Mouse (Mus musculus) CH12.LX (cell line): ENCODE measurements around the gene Marc1. TPM values are rescaled to one million over a fixed set of nuclear protein-coding genes. Genes with fewer than 3 reads are reported as not detected.

Source experiments
- DNase-seq: peaks from one replicate; pipeline ENCODE4 v3.0.0-alpha.2; 2013; ENCODE audit errors: extremely low read depth
- H3K27ac ChIP-seq: 2 replicates; pipeline ENCODE4 v1.5.1; 2012; ENCODE audit warnings: low read depth, mild to moderate bottlenecking, control low read depth, moderate library complexity; ENCODE audit not compliant: insufficient read depth
- H3K27me3 ChIP-seq: replicated peaks from 2 replicates; pipeline ENCODE3; 2012; ENCODE audit warnings: inconsistent platforms
- H3K36me3 ChIP-seq, 2 experiments: replicated peaks in 1 of 2; 2 replicates each; pipeline versions ENCODE3 to v1.6.1; 2012; ENCODE audit warnings: inconsistent platforms in 1 of 2, low read length in 1 of 2, mild to moderate bottlenecking in 1 of 2, mixed read lengths in 1 of 2, moderate library complexity in 1 of 2; ENCODE audit not compliant: control insufficient read depth in 1 of 2, insufficient read depth in 1 of 2
- H3K4me1 ChIP-seq, 2 experiments: 2 replicates each; pipeline ENCODE4 v1.6.1; 2012; ENCODE audit warnings: inconsistent platforms in 1 of 2, moderate library complexity in 1 of 2; ENCODE audit not compliant: insufficient read depth in 2 of 2, control insufficient read depth in 1 of 2
- H3K4me2 ChIP-seq: 2 replicates; pipeline ENCODE4 v1.6.1; 2012; ENCODE audit warnings: low read depth, mild to moderate bottlenecking, control low read depth; ENCODE audit not compliant: poor library complexity, insufficient read depth, severe bottlenecking
- H3K4me3 ChIP-seq, 3 experiments: fragments of 150-350 bp in 1 of 3; sonication (generic) in 1 of 3; replicated peaks in 1 of 3; 2 replicates each; pipeline versions ENCODE3 to v1.5.1; 2011 to 2012; ENCODE audit warnings: low read depth in 2 of 3, low read length in 2 of 3, mild to moderate bottlenecking in 2 of 3, moderate library complexity in 2 of 3, control low read depth in 1 of 3, improper control_type of control experiment in 1 of 3, inconsistent platforms in 1 of 3, mixed read lengths in 1 of 3; ENCODE audit not compliant: poor library complexity in 1 of 3
- H3K79me2 ChIP-seq: replicated peaks from 2 replicates; pipeline ENCODE4 v1.6.1; 2012; ENCODE audit warnings: mild to moderate bottlenecking, moderate library complexity; ENCODE audit not compliant: control insufficient read depth, poor library complexity, insufficient read depth, severe bottlenecking; ENCODE audit errors: extremely low read depth
- H3K9ac ChIP-seq: 2 replicates; pipeline ENCODE4 v1.6.1; 2012; ENCODE audit warnings: low read depth, mild to moderate bottlenecking, control low read depth, moderate library complexity; ENCODE audit not compliant: insufficient read depth
- H3K9me3 ChIP-seq: replicated peaks from 2 replicates; pipeline ENCODE3; 2012; ENCODE audit warnings: low read length, inconsistent platforms, mixed read lengths
- CHD1 ChIP-seq: IDR thresholded peaks from 2 replicates; pipeline ENCODE4 v1.6.1; 2012; ENCODE audit warnings: low read depth, low read length, improper control_type of control experiment, inconsistent platforms
- CHD2 ChIP-seq: IDR thresholded peaks from 2 replicates; pipeline ENCODE4 v1.6.1; 2011; ENCODE audit warnings: low read length, improper control_type of control experiment
- CTCF ChIP-seq, 2 experiments: IDR thresholded peaks in 1 of 2; conservative IDR thresholded peaks in 1 of 2; 2 replicates each; pipeline ENCODE4 v1.5.1; 2011 to 2012; ENCODE audit warnings: low read depth in 2 of 2, low read length in 2 of 2, improper control_type of control experiment in 1 of 2, inconsistent platforms in 1 of 2, mild to moderate bottlenecking in 1 of 2, moderate library complexity in 1 of 2
- E2F4 ChIP-seq: IDR thresholded peaks from 2 replicates; pipeline ENCODE4 v1.6.1; 2011; ENCODE audit warnings: low read depth, low read length, improper control_type of control experiment; ENCODE audit not compliant: insufficient replicate concordance
- ELF1 ChIP-seq: IDR thresholded peaks from 2 replicates; pipeline ENCODE4 v1.6.1; 2014; ENCODE audit warnings: low read depth, mild to moderate bottlenecking, inconsistent platforms, low read length, improper control_type of control experiment
- EP300 ChIP-seq: IDR thresholded peaks from 2 replicates; pipeline ENCODE4 v1.6.1; 2011; ENCODE audit warnings: low read length, improper control_type of control experiment
- ETS1 ChIP-seq: conservative IDR thresholded peaks from 2 replicates; pipeline ENCODE4 v1.6.1; 2012; ENCODE audit warnings: low read depth, mild to moderate bottlenecking, inconsistent platforms, low read length, improper control_type of control experiment, moderate library complexity
- GABPA ChIP-seq: IDR thresholded peaks from 2 replicates; pipeline ENCODE4 v1.6.1; 2012; ENCODE audit warnings: low read depth, low read length, improper control_type of control experiment, inconsistent platforms; ENCODE audit not compliant: insufficient replicate concordance
- HCFC1 ChIP-seq: IDR thresholded peaks from 2 replicates; pipeline ENCODE4 v1.6.1; 2012; ENCODE audit warnings: low read depth, mild to moderate bottlenecking, inconsistent platforms, low read length, improper control_type of control experiment
- JUN ChIP-seq: IDR thresholded peaks from 2 replicates; pipeline ENCODE4 v1.6.1; 2011; ENCODE audit warnings: low read depth, mild to moderate bottlenecking, low read length, improper control_type of control experiment, moderate library complexity; ENCODE audit not compliant: insufficient read depth
- JUND ChIP-seq: conservative IDR thresholded peaks from 2 replicates; pipeline ENCODE4 v1.6.1; 2011; ENCODE audit warnings: low read depth, low read length, improper control_type of control experiment
- MAFK ChIP-seq: IDR thresholded peaks from 2 replicates; pipeline ENCODE4 v1.6.1; 2011; ENCODE audit warnings: low read length, improper control_type of control experiment; ENCODE audit not compliant: insufficient replicate concordance
- MAX ChIP-seq: IDR thresholded peaks from 2 replicates; pipeline ENCODE4 v1.6.1; 2011; ENCODE audit warnings: low read length, improper control_type of control experiment
- MXI1 ChIP-seq: IDR thresholded peaks from 2 replicates; pipeline ENCODE4 v1.6.1; 2011; ENCODE audit warnings: mild to moderate bottlenecking, low read depth, low read length, improper control_type of control experiment
- NELFE ChIP-seq: IDR thresholded peaks from 2 replicates; pipeline ENCODE4 v1.6.1; 2011; ENCODE audit warnings: low read depth, low read length, improper control_type of control experiment
- NRF1 ChIP-seq: IDR thresholded peaks from 2 replicates; pipeline ENCODE4 v1.6.1; 2014; ENCODE audit warnings: low read depth, mild to moderate bottlenecking, inconsistent platforms, low read length, improper control_type of control experiment, moderate library complexity
- POLR2A ChIP-seq: IDR thresholded peaks from 2 replicates; pipeline ENCODE4 v1.6.1; 2011; ENCODE audit warnings: low read depth, mild to moderate bottlenecking, improper control_type of control experiment, low read length
- POLR2AphosphoS2 ChIP-seq: IDR thresholded peaks from 2 replicates; pipeline ENCODE4 v1.6.1; 2011; ENCODE audit warnings: low read depth, low read length, improper control_type of control experiment
- RAD21 ChIP-seq: IDR thresholded peaks from 2 replicates; pipeline ENCODE4 v1.6.1; 2011; ENCODE audit warnings: low read depth, mild to moderate bottlenecking, low read length, improper control_type of control experiment, moderate library complexity
- SIN3A ChIP-seq: IDR thresholded peaks from 2 replicates; pipeline ENCODE4 v1.6.1; 2012; ENCODE audit warnings: low read length, improper control_type of control experiment, inconsistent platforms
- TBP ChIP-seq: conservative IDR thresholded peaks from 2 replicates; pipeline ENCODE4 v1.6.1; 2011; ENCODE audit warnings: low read depth, low read length, improper control_type of control experiment
- TCF12 ChIP-seq: IDR thresholded peaks from 2 replicates; pipeline ENCODE4 v1.6.1; 2014; ENCODE audit warnings: low read depth, mild to moderate bottlenecking, inconsistent platforms, low read length, improper control_type of control experiment
- UBTF ChIP-seq: IDR thresholded peaks from 2 replicates; pipeline ENCODE4 v1.6.1; 2012; ENCODE audit warnings: low read depth, mild to moderate bottlenecking, inconsistent platforms, low read length, improper control_type of control experiment, moderate library complexity
- USF2 ChIP-seq: conservative IDR thresholded peaks from 2 replicates; pipeline ENCODE4 v1.6.1; 2011; ENCODE audit warnings: low read depth, low read length, improper control_type of control experiment
- ZC3H11A ChIP-seq: IDR thresholded peaks from 2 replicates; pipeline ENCODE4 v1.6.1; 2012; ENCODE audit warnings: low read depth, mild to moderate bottlenecking, inconsistent platforms, low read length, improper control_type of control experiment
- ZKSCAN1 ChIP-seq: IDR thresholded peaks from 2 replicates; pipeline ENCODE4 v1.6.1; 2012; ENCODE audit warnings: low read depth, inconsistent platforms, low read length, improper control_type of control experiment, borderline replicate concordance
- ZMIZ1 ChIP-seq: IDR thresholded peaks from 2 replicates; pipeline ENCODE4 v1.6.1; 2012; ENCODE audit warnings: low read depth, mild to moderate bottlenecking, inconsistent platforms, low read length, improper control_type of control experiment
- ZNF384 ChIP-seq: IDR thresholded peaks from 2 replicates; pipeline ENCODE4 v1.6.1; 2012; ENCODE audit warnings: low read depth, low read length, improper control_type of control experiment, inconsistent platforms
- dilution Hi-C: fragments of 300-500 bp; cut with MboI; formaldehyde crosslinking; loops from 2 replicates; pipeline ENCODE4 v1.14.3; 2020; ENCODE audit warnings: low sequenced_read_pairs; ENCODE audit not compliant: extremely low pct_unique_long_range_greater_than_20kb, extremely low pct_ligation_motif_present
- in situ Hi-C: fragments of 300-500 bp; cut with MboI; formaldehyde crosslinking; loops from 3 replicates; pipeline ENCODE4 v1.14.3; 2019; ENCODE audit warnings: low sequenced_read_pairs, low pct_ligation_motif_present, low pct_unique_long_range_greater_than_20kb, mixed read lengths
- polyA plus RNA-seq: library from polyadenylated mRNA; unstranded; fragments of >175 nt; gene quantifications from 2 replicates; pipeline ENCODE4 v1.2.1, GENCODE M21; 2012; ENCODE audit warnings: low read depth; ENCODE audit not compliant: insufficient read length
- total RNA-seq, 2 experiments: library from RNA; depleted of rRNA; stranded (reverse); fragments of 300-350 nt in 1 of 2; fragments of >200 nt in 1 of 2; gene quantifications; 2 replicates each; pipeline ENCODE4 v1.2.3; 2012 to 2014

Gene Marc1
- total and polyA plus RNA-seq, 3 experiments = not detected

DNA sequence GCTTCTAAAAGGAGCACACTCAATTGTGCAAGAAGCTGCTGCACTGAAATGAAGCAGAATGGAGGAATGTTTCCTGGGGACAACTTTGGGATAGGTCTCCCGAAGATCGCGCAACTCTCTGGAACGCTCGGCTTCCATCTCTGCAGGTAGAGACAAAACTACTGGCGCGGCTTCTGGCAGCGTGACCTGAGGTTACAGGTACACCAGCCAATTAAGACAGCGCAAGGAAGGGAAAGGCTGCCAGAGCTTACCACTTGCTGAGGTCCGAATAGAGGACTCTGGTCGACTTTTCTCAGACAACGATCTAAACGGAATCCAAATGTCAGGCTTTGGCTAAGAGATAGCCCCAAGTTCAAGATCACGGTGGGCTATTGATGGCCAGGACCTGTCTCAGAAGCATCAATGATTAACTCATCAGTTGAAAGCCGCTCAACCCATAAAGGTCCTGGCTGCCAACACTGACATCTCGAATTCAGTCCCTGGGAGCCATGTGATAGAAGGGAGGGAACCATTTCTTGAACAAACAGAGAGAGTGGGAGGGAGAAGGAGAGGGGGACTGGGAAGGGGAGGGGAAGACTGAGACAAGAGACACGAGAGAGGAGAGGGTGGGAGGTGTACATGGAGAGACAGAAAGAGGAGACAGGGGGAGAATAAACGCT, 35.1 kb upstream of the Marc1 start, which contains the start of gene Marc2:
Marc2 (minus strand) TSS at position 360 of the 659 bp plus-strand sequence.
- TF ChIP-seq ELF1 = no peak
- TF ChIP-seq MXI1 = no peak
- no peak for TF ChIP-seq TCF12
- TF ChIP-seq ZKSCAN1 = no peak
- Histone ChIP-seq H3K4me2 (peak within 1 kb of the TSS; percentile 96), H3K9ac (peak within 1 kb of the TSS; percentile 62), H3K36me3 (peaks cover 0 to 2% of the 10 kb centered on the region in 2 experiments), H3K79me2 (no peaks in the 10 kb centered on the region; the same call in 1 of the 2 replicates), H3K27ac (peak within 1 kb of the TSS; percentile 72), H3K9me3 (no peaks in the 10 kb centered on the region), H3K4me3 (peak within 1 kb of the TSS; percentile 81 to 86 (median 81)), H3K27me3 (no peaks in the 10 kb centered on the region), H3K4me1 (peaks cover 6 to 35% of the 10 kb centered on the region in 2 experiments)
- in situ Hi-C loops (loop anchor here (25.0 kb wide), 1 partner anchor 341 kb away; no protein-coding TSS in a partner anchor), dilution Hi-C loops (no loop called here)
- no peak for DNase-seq

DNA sequence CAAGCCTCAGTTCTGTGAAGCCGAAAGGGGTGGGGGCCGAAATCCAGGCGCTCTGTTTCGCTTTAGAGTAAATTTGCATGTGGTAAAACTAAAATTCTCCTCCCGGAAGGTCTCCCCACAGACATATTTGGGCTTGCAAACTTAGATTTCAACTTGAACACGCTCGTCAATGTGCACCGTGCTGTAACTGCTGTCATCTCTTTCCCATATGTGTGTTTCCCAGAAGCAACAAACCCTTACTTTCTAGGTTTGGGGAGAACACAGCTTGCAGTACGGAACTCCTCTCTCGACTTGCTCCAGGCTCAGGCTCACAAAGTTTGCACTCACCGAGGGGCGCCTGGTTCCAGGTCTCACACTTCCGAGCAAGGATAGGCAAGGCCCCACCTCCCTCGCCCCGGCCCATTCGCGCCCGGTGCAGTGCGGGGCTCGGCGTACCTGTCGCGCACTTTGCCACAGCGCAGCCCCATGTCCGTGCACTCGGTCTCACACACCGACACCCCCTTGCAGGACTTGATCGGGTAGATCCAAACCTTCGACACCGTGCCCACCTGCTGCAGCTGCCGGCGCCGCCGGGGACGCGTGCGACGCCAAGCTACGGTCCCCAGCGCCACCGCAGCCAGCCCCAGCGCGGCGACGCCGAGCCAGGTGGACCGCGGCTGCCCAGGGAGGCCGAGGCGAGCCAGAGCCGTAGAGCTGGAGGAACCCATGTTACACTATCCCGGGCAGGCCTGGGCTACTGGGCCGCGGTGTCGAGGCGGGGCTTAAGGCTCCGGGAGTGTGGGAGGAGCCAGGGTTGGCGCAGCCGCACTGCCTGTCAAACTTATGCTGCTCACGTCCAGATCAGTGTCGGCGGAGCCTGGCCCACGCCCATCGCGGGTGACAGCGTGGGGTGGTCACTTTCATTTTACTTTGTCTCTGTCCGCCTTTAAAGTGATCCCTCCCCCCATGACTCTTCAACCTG, 34.3 kb upstream of the Marc1 start:
- Histone ChIP-seq H3K4me2 (peak overlapping the region; percentile 96), H3K9ac (peak overlapping the region; percentile 62), H3K4me3 (peak overlapping the region; percentile 81 to 86 (median 81)), H3K36me3 (peaks cover 0 to 9% of the 10 kb centered on the region in 2 experiments), H3K79me2 (no peaks in the 10 kb centered on the region; the same call in 1 of the 2 replicates), H3K4me1 (peaks cover 6 to 38% of the 10 kb centered on the region in 2 experiments), H3K9me3 (no peaks in the 10 kb centered on the region), H3K27ac (peak overlapping the region; percentile 72), H3K27me3 (no peaks in the 10 kb centered on the region)
- DNase-seq = peak; percentile 85
- in situ Hi-C loops (loop anchor here (25.0 kb wide), 1 partner anchor 342 kb away; no protein-coding TSS in a partner anchor), dilution Hi-C loops (no loop called here)
- TF ChIP-seq EP300 = 0 out of 2 replicates have a peak, but pooled peaks have one; percentile 21
- TF ChIP-seq E2F4 = no peak
- no peak for TF ChIP-seq ZNF384
- TF ChIP-seq POLR2A = peak; percentile 87
- TF ChIP-seq POLR2AphosphoS2 = no peak
- TF ChIP-seq SIN3A = peak; percentile 53; the same call in 1 of the 2 replicates
- TF ChIP-seq ZMIZ1 = peak; percentile 68; the same call in 1 of the 2 replicates
- no peak for TF ChIP-seq ZC3H11A
- TF ChIP-seq MAX = peak; percentile 31; the same call in 1 of the 2 replicates
- TF ChIP-seq CHD2 = no peak
- TF ChIP-seq MAFK = 0 out of 2 replicates have a peak, but pooled peaks have one; percentile 8
- TF ChIP-seq CTCF (conservative IDR thresholded peaks at IDR 0.05 in 1 of 2, IDR thresholded peaks at IDR 0.05 in 1 of 2; ENCODE audit: low read depth in 2 of 2, low read length in 2 of 2) = no peak
- TF ChIP-seq JUND = no peak
- no peak for TF ChIP-seq GABPA
- peak; percentile 70; the same call in 1 of the 2 replicates for TF ChIP-seq TBP
- TF ChIP-seq ELF1 = peak; percentile 60
- TF ChIP-seq NRF1 = peak; percentile 85
- TF ChIP-seq CHD1 = no peak
- no peak for TF ChIP-seq JUN
- TF ChIP-seq UBTF = no peak; the same call in 1 of the 2 replicates
- TF ChIP-seq RAD21 = no peak
- TF ChIP-seq NELFE = peak; percentile 83
- no peak for TF ChIP-seq USF2
- 0 out of 2 replicates have a peak, but pooled peaks have one; percentile 9 for TF ChIP-seq ETS1
- no peak; the same call in 1 of the 2 replicates for TF ChIP-seq HCFC1
